Mouse (Mus musculus): ENCODE measurements at regions not wholly inside any gene's neighbourhood (a gene's known extent, or its start where the extent isn't known, plus 50 kb on each side); places are given as distances from the start of the nearest gene placed in this dataset.

DNA sequence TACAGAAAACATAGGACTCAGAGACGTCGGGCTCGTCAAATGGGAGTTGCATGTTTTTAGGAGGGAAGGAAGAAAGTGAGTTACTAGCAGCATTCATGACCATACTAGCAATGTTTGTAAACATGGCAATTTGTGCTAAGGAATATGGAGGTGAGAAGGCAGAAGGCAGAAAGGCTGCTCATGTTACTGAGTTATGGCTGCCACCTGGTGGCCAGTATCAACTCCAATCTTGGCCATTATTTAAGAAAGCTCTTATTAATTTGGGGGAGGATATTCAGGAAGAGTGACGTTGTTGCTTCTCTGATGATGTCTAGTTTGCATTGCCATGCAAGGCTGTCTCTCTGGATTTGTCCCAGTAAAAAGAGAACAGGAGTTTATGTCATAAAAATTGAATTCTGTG lies 239.7 kb upstream of the P2ry1 start:
- TF ChIP-seq POLR2A (IDR thresholded peaks at IDR 0.05; ENCODE audit: low read depth, low read length): no peak
- peak; percentile 67 for TF ChIP-seq CTCF (conservative IDR thresholded peaks at IDR 0.05; ENCODE audit: insufficient read depth, insufficient read length, low read depth, low read length)

Measured in kidney, adult 2 months (tissue).